Mouse (Mus musculus): Measurements from ENCODE around the gene Aqp3. TPM values are rescaled to one million over a fixed set of nuclear protein-coding genes. Genes with fewer than 3 reads are reported as not detected.
"Not testable (repeated sequence)": the region's sequence is repeated elsewhere in the genome, so short reads cannot be mapped to it uniquely, and the experiment has no call there.

Gene Aqp3
- polyA plus RNA-seq, 1 experiment from 2014 or later, result 2.2 TPM

DNA sequence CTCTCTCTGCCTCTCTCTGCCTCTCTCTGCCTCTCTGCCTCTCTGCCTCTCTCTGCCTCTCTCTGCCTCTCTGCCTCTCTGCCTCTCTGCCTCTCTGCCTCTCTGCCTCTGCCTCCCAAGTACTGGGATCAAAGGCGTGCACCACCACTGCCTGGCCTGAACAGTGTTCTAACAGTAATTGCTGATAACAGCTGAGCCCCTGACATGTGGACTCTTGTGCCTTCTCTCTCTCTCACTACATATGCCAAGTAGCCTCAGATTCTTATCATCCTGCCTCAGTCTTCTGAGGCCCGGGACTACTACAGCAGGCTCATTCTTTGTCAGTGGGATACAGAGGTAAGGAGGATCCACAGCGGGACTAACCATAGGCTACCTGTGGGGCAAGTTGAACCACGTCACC lies 15.2 kb downstream of the Aqp3 start:
- ATAC-seq (ENCODE audit: borderline replicate concordance, extremely low read depth, low FRiP score, low TSS enrichment); H3K27me3 ChIP-seq; H3K9me3 ChIP-seq; H3K9ac ChIP-seq; H3K27ac ChIP-seq; H3K4me1 ChIP-seq; H3K4me2 ChIP-seq; H3K4me3 ChIP-seq; H3K36me3 ChIP-seq: not testable (repeated sequence)
- 37% methylated on average over 4 of the region's 4 CpGs for WGBS

DNA sequence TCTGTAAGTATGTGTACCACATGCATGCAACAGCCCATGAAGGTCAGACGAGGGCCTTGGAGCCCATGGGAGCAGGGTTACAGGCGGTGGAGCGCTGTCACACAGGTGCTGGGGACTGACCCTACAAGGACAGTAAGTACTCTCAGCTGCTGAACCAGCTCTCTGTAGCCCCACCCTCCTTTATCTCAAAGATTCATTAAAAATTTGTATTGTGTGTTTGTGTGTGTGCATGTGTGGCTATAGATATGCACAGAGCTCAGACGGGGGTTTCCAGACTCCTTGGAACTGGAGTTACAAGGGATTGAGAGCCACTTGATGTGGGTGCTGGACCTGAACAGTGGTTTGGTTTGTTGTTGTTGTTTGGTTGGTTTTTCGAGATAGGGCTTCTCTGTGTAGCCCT lies 16.2 kb downstream of the Aqp3 start:
- Histone ChIP-seq H3K36me3 (no peaks in the 10 kb centered on the region), H3K4me2 (no peak overlapping the region), H3K27ac (no peak overlapping the region), H3K9ac (no peak overlapping the region), H3K4me3 (no peak overlapping the region), H3K27me3 (no peaks in the 10 kb centered on the region), H3K4me1 (no peaks in the 10 kb centered on the region), H3K9me3 (no peaks in the 10 kb centered on the region)
- WGBS, result 75% methylated on average over 5 of the region's 5 CpGs
- no peak for ATAC-seq (ENCODE audit: borderline replicate concordance, extremely low read depth, low FRiP score, low TSS enrichment)

DNA sequence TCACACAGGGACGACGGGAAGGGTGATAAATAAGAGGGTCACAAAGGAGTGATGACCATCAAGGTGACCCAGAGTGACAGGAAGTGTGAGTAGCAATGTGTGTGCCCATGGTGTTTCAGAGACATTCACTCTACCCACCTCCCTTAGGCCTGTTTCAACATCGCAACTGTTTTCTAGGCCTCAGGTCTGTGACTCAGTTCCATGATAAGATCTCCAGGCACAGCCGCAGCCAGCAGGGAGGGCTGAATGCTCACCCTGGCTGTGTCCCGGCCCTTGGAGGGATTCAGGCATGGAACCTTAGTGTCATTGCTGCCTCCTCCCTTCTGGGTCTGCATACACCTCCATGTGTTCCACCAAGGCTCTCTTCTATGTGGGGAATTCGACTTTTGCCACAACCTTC lies 19.3 kb downstream of the Aqp3 start:
- Histone ChIP-seq H3K4me3 (no peak overlapping the region), H3K9ac (no peak overlapping the region), H3K27me3 (no peaks in the 10 kb centered on the region), H3K36me3 (no peaks in the 10 kb centered on the region), H3K4me1 (no peaks in the 10 kb centered on the region), H3K4me2 (no peak overlapping the region), H3K9me3 (no peaks in the 10 kb centered on the region), H3K27ac (no peak overlapping the region)
- ATAC-seq (ENCODE audit: borderline replicate concordance, extremely low read depth, low FRiP score, low TSS enrichment), result no peak
- WGBS, result 52% methylated on average over 6 of the region's 6 CpGs

DNA sequence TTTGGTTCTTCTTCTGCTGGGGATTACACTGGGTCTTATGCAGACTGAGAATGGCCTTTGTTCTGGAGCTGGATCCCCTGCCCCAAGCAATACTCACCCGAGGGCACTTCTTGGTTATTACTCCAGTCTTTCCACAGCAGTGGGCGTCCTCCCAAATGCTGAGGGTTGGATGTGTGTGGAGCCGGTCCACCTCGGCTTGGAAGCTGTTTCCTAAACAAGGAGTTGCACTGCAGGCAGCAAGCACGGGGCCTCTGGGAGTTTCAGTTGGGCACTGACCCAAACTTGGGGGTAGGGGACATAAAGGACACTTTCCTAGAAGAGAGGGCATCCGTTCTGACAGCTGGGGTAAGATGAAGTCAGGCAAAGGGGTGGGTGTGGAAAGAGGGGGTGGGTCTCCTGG lies 23.5 kb downstream of the Aqp3 start:
- 60% methylated on average over 6 of the region's 6 CpGs for WGBS
- H3K27ac ChIP-seq, result no peak overlapping the region
- H3K4me3 ChIP-seq, result no peak overlapping the region
- no peak for ATAC-seq (ENCODE audit: borderline replicate concordance, extremely low read depth, low FRiP score, low TSS enrichment)
- H3K4me2 ChIP-seq, result no peak overlapping the region
- H3K36me3 ChIP-seq, result no peaks in the 10 kb centered on the region
- H3K9me3 ChIP-seq, result no peaks in the 10 kb centered on the region
- no peaks in the 10 kb centered on the region for H3K4me1 ChIP-seq
- H3K9ac ChIP-seq, result no peak overlapping the region
- no peaks in the 10 kb centered on the region for H3K27me3 ChIP-seq

DNA sequence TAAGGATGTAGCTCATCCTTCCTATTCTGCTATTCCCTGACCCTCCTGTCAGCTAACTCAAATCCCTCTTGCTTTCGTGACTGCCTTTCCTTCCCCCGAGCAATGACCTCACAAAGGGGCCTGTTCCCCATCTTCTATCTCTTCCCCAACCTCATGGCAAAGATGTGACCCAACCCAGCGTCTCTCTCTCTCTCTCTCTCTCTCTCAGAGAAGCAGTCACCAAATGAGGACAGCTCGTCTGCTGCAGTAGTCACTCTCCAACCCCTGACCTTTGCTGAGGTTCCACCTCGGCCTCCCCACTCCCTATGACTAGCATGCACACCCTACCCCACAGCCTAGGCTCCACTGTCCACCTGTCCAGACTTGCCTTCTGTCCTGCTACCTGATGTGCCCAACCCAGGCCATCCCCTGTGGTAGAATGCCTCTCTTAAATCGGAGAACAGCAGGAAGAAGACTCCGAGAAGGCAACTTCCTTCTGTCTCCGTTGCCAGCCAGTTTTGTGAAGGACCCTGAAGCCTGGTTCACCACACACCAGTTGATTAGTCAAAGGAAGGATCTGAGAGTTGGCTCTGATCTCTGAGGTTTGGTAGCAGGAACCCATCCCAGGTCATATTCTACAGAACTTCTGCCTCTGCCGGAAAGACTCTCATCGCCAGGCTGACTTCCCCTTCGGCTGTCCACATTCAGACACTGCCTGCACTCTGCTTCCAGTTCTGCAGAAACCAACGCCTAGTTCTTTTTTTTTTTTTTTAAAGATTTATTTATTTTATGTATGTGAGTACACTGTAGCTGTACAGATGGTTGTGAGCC lies 24.8 kb downstream of the Aqp3 start:
- Histone ChIP-seq H3K4me2 (no peak overlapping the region), H3K4me3 (no peak overlapping the region), H3K36me3 (no peaks in the 10 kb centered on the region), H3K4me1 (no peaks in the 10 kb centered on the region), H3K27ac (no peak overlapping the region), H3K9me3 (no peaks in the 10 kb centered on the region), H3K9ac (no peak overlapping the region), H3K27me3 (no peaks in the 10 kb centered on the region)
- WGBS, result 72% methylated on average over 12 of the region's 12 CpGs
- ATAC-seq (ENCODE audit: borderline replicate concordance, extremely low read depth, low FRiP score, low TSS enrichment), result no peak

DNA sequence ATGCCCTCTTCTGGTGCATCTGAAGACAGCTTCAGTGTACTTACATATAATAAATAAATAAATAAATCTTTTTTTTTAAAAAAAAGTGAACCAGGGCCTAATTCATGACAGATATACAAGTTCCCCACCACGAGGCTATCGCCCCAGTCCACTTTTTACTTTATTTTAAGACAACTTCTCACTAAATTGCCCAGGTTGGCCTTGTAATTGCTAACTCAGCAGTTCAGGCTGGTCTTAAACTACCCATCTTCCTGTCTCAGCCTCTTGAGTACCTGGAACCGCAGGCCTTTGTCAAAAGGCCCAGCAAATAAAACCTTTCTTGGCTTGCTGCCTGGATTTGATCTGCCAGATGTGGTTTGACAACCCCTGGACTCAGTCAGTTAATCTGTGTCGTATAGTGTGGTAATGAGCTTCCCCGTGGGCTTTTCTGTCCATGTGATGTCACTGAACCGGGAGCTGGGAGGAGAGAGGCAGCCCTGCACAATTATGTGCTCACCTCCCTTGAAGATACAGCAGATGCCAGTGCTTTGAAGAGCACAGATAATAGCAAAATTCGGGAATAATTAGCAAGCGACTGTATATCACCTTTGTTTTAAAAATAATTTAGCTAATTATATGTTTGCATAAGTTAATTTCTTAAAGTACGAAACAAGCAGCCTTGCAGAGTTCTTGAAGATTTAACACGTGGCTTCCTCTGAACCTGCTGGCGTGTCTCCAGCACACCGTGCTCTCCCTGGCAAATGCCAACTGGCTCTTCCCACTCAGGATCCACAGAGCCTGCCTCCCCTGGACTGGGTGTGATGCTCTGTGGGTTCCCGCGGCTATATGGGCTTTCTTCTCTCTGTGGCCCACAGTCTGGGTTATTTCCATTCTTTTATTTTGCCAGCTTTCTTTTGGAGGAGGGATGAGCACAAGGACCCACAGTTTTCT lies 26.2 kb downstream of the Aqp3 start:
- Histone ChIP-seq H3K27ac (no peak overlapping the region), H3K4me2 (no peak overlapping the region)

DNA sequence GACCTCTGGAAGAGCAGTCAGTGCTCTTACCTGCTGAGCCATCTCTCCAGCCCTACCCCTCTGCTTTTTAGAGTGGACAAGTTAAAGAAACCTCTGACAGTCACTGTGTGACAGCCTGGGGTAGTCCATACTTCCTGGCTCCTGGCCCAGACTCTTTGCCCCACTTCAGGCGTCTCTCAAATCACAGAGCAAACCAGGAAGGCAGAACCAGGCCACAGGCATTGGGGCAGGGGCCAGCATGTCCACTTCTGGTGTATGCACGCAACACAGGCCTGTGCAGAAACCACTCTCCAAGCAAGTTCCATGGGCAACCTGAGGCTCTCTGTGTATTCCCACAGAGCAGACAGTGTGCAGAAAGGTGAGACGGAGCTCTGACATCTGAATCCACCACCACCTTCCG lies 32.8 kb downstream of the Aqp3 start:
- 0 out of 2 replicates have a peak, but pooled peaks have one; percentile 19 for ATAC-seq (ENCODE audit: borderline replicate concordance, extremely low read depth, low FRiP score, low TSS enrichment)
- H3K9ac ChIP-seq, result no peak overlapping the region
- H3K4me3 ChIP-seq, result no peak overlapping the region
- H3K4me2 ChIP-seq, result no peak overlapping the region
- H3K36me3 ChIP-seq, result no peaks in the 10 kb centered on the region
- H3K4me1 ChIP-seq, result 0 out of 2 replicates have a peak, but pooled peaks cover 6% of the 10 kb centered on the region
- H3K27me3 ChIP-seq, result no peaks in the 10 kb centered on the region; the same call in 1 of the 2 replicates
- no peak overlapping the region for H3K27ac ChIP-seq
- no peaks in the 10 kb centered on the region for H3K9me3 ChIP-seq
- 67% methylated on average over 4 of the region's 4 CpGs for WGBS

More for the DNA sequence above, 26.2 kb downstream of the Aqp3 start:
- Histone ChIP-seq H3K36me3 (no peaks in the 10 kb centered on the region), H3K9ac (no peak overlapping the region), H3K27me3 (no peaks in the 10 kb centered on the region), H3K4me3 (no peak overlapping the region), H3K4me1 (no peaks in the 10 kb centered on the region), H3K9me3 (no peaks in the 10 kb centered on the region)
- ATAC-seq (ENCODE audit: borderline replicate concordance, extremely low read depth, low FRiP score, low TSS enrichment), result no peak
- WGBS, result 68% methylated on average over 14 of the region's 14 CpGs

DNA sequence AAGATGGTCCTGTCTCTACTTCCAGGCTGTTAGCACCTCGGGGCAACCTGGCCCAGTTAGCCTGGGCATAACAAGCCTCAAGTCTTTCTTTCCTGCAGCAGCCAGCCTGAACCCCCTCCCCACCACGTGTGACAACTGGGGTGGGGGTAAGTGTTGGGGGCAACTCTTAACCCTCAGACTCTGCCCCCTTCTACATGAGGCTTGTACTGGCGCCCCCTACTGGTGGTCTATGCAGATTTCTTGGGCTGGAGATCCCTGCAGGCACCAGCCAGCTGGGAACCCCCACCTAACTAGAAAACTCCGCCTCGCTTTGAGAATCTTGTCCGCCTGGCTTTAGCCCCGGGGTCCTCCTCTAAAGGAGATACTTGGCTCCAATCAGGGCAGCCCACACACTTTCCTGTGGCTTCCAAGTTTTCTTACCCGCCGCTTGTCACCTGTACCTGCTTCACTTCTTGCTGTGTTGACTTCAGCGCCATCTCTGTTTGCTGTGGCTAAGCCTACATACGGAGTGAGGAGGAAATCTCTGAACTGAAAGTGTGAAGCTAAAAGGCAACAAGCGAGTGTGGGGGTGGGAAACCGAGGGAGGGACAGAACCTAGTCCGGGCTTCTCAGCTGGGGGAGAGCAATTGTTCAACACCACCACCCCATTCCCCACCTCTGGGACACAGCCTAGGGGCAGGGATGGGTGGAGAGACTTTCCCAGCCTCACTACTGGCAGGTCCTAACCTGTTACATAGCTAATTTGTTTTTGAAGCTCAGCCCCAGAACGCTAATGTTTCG lies 33.9 kb downstream of the Aqp3 start:
- H3K27me3 ChIP-seq, result no peaks in the 10 kb centered on the region; the same call in 1 of the 2 replicates
- ATAC-seq (ENCODE audit: borderline replicate concordance, extremely low read depth, low FRiP score, low TSS enrichment), result no peak
- no peaks in the 10 kb centered on the region for H3K9me3 ChIP-seq
- no peak overlapping the region for H3K27ac ChIP-seq
- no peaks in the 10 kb centered on the region for H3K36me3 ChIP-seq
- peak overlapping the region; percentile 38 for H3K4me2 ChIP-seq
- H3K9ac ChIP-seq, result no peak overlapping the region
- 0 out of 2 replicates have a peak overlapping the region, but pooled peaks have one; percentile 2 for H3K4me3 ChIP-seq
- 13% methylated on average over 16 of the region's 16 CpGs for WGBS
- H3K4me1 ChIP-seq, result 0 out of 2 replicates have a peak, but pooled peaks cover 6% of the 10 kb centered on the region

DNA sequence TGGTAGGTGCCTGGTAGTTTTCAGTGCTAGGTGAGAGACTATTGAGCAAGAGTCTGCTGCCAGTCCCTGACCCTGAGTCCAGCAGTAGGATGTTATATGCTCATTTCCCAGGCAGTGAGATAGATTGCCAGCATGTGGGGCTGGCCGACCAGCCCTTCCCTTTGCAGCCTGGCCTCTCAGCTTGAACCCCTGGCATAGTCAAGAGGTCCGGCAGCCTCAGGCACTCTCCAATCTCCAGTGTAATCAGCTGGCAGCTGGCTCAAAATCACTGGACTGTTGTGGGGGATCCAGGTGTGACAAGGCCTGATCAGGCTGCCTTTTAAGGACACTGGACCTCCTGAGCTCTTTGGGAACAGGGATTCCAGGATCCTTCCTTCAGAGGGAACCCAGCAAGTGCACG lies 34.6 kb downstream of the Aqp3 start:
- Histone ChIP-seq H3K36me3 (no peaks in the 10 kb centered on the region), H3K4me3 (no peak overlapping the region), H3K9ac (no peak overlapping the region), H3K27me3 (no peaks in the 10 kb centered on the region; the same call in 1 of the 2 replicates), H3K27ac (no peak overlapping the region), H3K4me1 (0 out of 2 replicates have a peak, but pooled peaks cover 6% of the 10 kb centered on the region), H3K4me2 (no peak overlapping the region), H3K9me3 (no peaks in the 10 kb centered on the region)
- WGBS, result 49% methylated on average over 3 of the region's 3 CpGs
- no peak for ATAC-seq (ENCODE audit: borderline replicate concordance, extremely low read depth, low FRiP score, low TSS enrichment)

DNA sequence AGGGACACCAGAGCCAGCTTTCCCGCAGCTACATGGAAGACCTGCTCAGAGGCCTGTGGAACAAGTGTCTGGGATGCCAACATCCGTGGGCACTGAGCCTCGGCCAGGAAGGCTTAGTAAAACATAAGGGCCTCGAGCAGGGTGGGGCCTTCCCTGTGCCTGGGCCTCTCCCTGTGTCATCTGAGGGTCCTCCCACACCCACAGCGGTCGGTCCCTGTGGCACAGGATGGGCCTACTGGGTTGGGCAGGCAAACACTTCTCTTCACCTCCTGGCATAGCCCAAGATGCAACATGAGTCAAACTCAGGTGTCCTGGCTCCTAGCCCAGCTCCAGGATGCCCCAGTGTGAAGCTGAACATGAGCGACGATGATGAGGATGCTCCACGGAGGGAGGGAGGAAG lies 40.6 kb downstream of the Aqp3 start:
- ATAC-seq (ENCODE audit: borderline replicate concordance, extremely low read depth, low FRiP score, low TSS enrichment), result no peak
- no peaks in the 10 kb centered on the region for H3K9me3 ChIP-seq
- H3K27me3 ChIP-seq, result no peaks in the 10 kb centered on the region; the same call in 1 of the 2 replicates
- H3K4me2 ChIP-seq, result no peak overlapping the region
- no peak overlapping the region for H3K4me3 ChIP-seq
- H3K4me1 ChIP-seq, result peaks cover 9% of the 10 kb centered on the region
- H3K9ac ChIP-seq, result no peak overlapping the region
- H3K27ac ChIP-seq, result no peak overlapping the region
- 52% methylated on average over 6 of the region's 9 CpGs for WGBS
- H3K36me3 ChIP-seq, result no peaks in the 10 kb centered on the region

DNA sequence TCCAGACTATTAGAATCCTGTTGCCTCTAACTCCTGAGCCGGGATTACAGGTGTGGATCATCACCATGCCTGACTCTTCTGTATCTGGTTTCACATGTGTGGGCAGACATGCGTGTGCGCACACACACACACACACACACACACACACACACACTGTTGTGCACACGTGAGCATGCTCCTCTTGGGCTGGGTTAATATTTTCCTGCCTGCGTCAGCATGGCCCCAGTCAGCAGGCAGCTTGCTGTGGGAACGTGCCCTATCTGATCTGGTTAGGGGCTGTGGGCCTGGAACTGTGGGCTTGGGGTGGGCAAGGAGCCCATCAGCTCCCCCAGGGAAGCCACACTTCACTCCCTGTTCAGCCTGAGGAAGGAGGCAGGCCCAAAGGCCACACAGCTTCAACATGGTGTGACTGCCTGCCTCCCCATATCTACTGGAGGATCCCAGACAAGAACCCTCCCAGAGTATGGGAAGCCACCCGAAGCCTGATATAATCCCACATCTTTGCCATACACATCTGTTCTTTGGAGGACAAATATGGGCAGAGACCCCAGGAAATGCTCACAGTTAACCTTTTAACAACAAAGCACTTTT lies 41.1 kb downstream of the Aqp3 start:
- 56% methylated on average over 7 of the region's 7 CpGs for WGBS
- no peak overlapping the region for H3K4me3 ChIP-seq
- no peak for ATAC-seq (ENCODE audit: borderline replicate concordance, extremely low read depth, low FRiP score, low TSS enrichment)

More for the DNA sequence above, 41.1 kb downstream of the Aqp3 start:
- H3K9me3 ChIP-seq, result no peaks in the 10 kb centered on the region
- H3K4me1 ChIP-seq, result peaks cover 9% of the 10 kb centered on the region
- no peak overlapping the region for H3K9ac ChIP-seq
- no peaks in the 10 kb centered on the region; the same call in 1 of the 2 replicates for H3K27me3 ChIP-seq
- H3K4me2 ChIP-seq, result no peak overlapping the region
- H3K36me3 ChIP-seq, result no peaks in the 10 kb centered on the region
- no peak overlapping the region for H3K27ac ChIP-seq

Measured in lung, embryonic 15.5 days (tissue).